Mouse (Mus musculus): ENCODE data around the gene Tcaf2. TPM values are rescaled to one million over a fixed set of nuclear protein-coding genes. Genes with fewer than 3 reads are reported as not detected.

Tcaf2 gene
- polyA plus RNA-seq (2015; fragmentation: Nextera tagmentation; extraction: Ambion mirVana), result 6.3 and 6.4 TPM in 2 replicates

GRCm38 (mm10) chr6:42644912-42645549 lies at the start of gene Tcaf2:
Gene Tcaf2, minus strand, starts transcription at chr6:42645254.
- under 1% methylated on average over 23 of the region's 23 CpGs for WGBS
- Histone ChIP-seq H3K4me2 (replicated peaks) (peak within 1 kb of the TSS; percentile 65), H3K27ac (replicated peaks) (peak within 1 kb of the TSS; percentile 22; the same call in 1 of the 2 replicates), H3K9ac (no peak within 1 kb of the TSS), H3K4me1 (no peaks in the 10 kb centered on the region), H3K36me3 (no peaks in the 10 kb centered on the region), H3K4me3 (replicated peaks) (peak within 1 kb of the TSS; percentile 46), H3K27me3 (no peaks in the 10 kb centered on the region), H3K9me3 (replicated peaks) (no peaks in the 10 kb centered on the region)
- peak; percentile 97 for ATAC-seq (ENCODE audit: insufficient number of reproducible peaks, low FRiP score, low TSS enrichment, low read depth)

DNA sequence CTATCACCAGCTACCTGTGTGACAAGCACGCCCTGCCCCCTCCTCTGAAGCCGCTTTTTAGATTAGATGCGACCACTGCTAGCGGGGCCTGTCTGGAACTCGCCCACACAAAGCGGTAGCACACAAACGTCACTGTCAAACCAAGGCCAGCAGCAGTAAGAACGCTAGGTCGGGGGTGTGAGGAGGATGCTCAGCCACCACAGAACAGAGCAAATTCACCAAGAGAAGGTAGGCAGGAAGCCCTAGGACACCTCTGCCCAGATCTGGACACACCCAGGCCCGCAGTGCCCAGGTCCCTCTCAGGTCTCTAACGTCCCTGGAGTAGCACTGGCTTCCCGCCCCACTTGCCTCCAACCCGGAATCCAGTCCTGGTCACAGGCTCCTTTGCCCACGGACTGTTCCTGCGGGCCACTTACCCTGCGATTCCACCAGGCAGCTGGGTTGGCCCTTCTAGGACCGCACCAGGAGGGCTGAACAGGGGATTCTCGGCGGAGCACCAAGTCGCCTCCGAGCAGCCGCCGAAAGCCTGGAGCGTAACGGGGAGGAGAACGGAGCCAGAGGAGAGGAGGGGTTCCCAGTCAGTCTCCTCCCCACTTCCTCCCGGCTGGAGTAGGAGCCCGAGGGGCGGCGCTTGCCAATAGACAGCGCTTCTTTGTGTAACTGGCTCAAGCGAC lies 47.6 kb upstream of the Tcaf2 start:
- Histone ChIP-seq H3K27me3 (no peaks in the 10 kb centered on the region), H3K4me3 (replicated peaks) (peak overlapping the region; percentile 75), H3K27ac (replicated peaks) (peak overlapping the region; percentile 92), H3K4me1 (peaks cover 5% of the 10 kb centered on the region; the same call in 1 of the 2 replicates), H3K36me3 (peaks cover 6% of the 10 kb centered on the region; the same call in 1 of the 2 replicates), H3K9me3 (replicated peaks) (no peaks in the 10 kb centered on the region), H3K9ac (peak overlapping the region; percentile 64), H3K4me2 (replicated peaks) (peak overlapping the region; percentile 66)
- peak; percentile 92 for ATAC-seq (ENCODE audit: insufficient number of reproducible peaks, low FRiP score, low TSS enrichment, low read depth)
- under 1% methylated on average over 32 of the region's 32 CpGs for WGBS

- WGBS, result under 1% methylated on average over 10 of the region's 10 CpGs
Observed at GRCm38 (mm10) chr6:42692154-42692516, 47.1 kb upstream of the Tcaf2 start.

DNA sequence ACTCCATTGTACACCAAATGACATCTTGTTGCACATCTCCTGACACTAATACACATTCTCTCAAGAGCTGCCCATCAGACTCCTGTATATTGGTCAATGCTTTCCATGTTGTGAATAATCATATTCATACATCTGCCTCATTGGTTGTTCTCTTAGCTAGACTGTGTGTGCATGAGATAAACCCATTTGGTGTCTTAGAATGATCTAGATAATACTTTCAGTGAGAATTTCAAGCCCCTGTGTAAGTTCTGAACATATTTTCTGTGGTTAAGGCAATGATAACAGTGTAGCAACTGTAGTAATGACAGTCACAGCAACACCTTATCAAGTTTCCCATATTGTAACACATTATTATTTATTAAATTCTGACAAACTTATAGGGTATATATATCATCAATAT lies 44.7 kb upstream of the Tcaf2 start:
- H3K9ac ChIP-seq, result no peak overlapping the region
- no peak overlapping the region for H3K4me3 ChIP-seq (replicated peaks)
- no peak overlapping the region for H3K4me2 ChIP-seq (replicated peaks)
- no peak overlapping the region for H3K27ac ChIP-seq (replicated peaks)
- no peaks in the 10 kb centered on the region for H3K27me3 ChIP-seq
- peaks cover 17% of the 10 kb centered on the region for H3K36me3 ChIP-seq
- H3K9me3 ChIP-seq (replicated peaks), result no peaks in the 10 kb centered on the region
- H3K4me1 ChIP-seq, result peaks cover 5% of the 10 kb centered on the region; the same call in 1 of the 2 replicates
- no peak for ATAC-seq (ENCODE audit: insufficient number of reproducible peaks, low FRiP score, low TSS enrichment, low read depth)

More at GRCm38 (mm10) chr6:42692154-42692516, 47.1 kb upstream of the Tcaf2 start:
- peak overlapping the region; percentile 66 for H3K4me2 ChIP-seq (replicated peaks)
- H3K4me1 ChIP-seq, result peaks cover 5% of the 10 kb centered on the region; the same call in 1 of the 2 replicates
- H3K4me3 ChIP-seq (replicated peaks), result peak overlapping the region; percentile 75
- H3K27ac ChIP-seq (replicated peaks), result peak overlapping the region; percentile 92
- peak overlapping the region; percentile 64 for H3K9ac ChIP-seq
- no peaks in the 10 kb centered on the region for H3K27me3 ChIP-seq
- H3K9me3 ChIP-seq (replicated peaks), result no peaks in the 10 kb centered on the region
- ATAC-seq (ENCODE audit: insufficient number of reproducible peaks, low FRiP score, low TSS enrichment, low read depth), result peak; percentile 85
- 0 out of 2 replicates have a peak, but pooled peaks cover 4% of the 10 kb centered on the region for H3K36me3 ChIP-seq

DNA sequence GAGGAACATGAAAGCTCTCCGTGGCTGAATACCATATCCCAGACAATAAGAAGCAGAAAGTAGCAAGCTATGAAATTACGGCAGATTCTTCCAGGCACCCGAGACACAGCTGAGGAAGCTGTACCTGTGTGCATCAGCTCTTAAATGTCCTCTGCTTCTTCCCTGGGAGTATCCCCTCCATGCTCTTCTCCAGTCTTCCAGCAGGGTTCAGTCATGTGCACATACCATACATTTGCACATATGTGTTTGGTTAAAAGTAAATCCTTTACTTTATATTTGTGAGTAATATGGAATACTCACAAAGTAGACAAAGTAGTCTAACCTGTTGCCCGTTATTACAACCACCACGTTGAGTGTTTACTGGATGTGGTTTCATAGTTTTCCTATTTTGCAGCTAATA lies 42.9 kb upstream of the Tcaf2 start:
- peaks cover 24% of the 10 kb centered on the region for H3K36me3 ChIP-seq

GRCm38 (mm10) chr6:42680077-42680476 lies 35.0 kb upstream of the Tcaf2 start:
- no peak overlapping the region for H3K4me3 ChIP-seq (replicated peaks)
- H3K4me2 ChIP-seq (replicated peaks), result no peak overlapping the region
- no peaks in the 10 kb centered on the region for H3K9me3 ChIP-seq (replicated peaks)
- no peak overlapping the region for H3K9ac ChIP-seq
- peaks cover 57% of the 10 kb centered on the region for H3K36me3 ChIP-seq
- H3K4me1 ChIP-seq, result no peaks in the 10 kb centered on the region
- H3K27ac ChIP-seq (replicated peaks), result no peak overlapping the region
- H3K27me3 ChIP-seq, result no peaks in the 10 kb centered on the region
- 70% methylated on average over 7 of the region's 7 CpGs for WGBS
- no peak for ATAC-seq (ENCODE audit: insufficient number of reproducible peaks, low FRiP score, low TSS enrichment, low read depth)

More for the DNA sequence above, 42.9 kb upstream of the Tcaf2 start:
- Histone ChIP-seq H3K9me3 (replicated peaks) (no peaks in the 10 kb centered on the region), H3K4me3 (replicated peaks) (no peak overlapping the region), H3K4me1 (peaks cover 5% of the 10 kb centered on the region; the same call in 1 of the 2 replicates), H3K4me2 (replicated peaks) (no peak overlapping the region), H3K9ac (no peak overlapping the region), H3K27me3 (no peaks in the 10 kb centered on the region), H3K27ac (replicated peaks) (no peak overlapping the region)
- 77% methylated on average over 5 of the region's 5 CpGs for WGBS
- ATAC-seq (ENCODE audit: insufficient number of reproducible peaks, low FRiP score, low TSS enrichment, low read depth), result no peak

DNA sequence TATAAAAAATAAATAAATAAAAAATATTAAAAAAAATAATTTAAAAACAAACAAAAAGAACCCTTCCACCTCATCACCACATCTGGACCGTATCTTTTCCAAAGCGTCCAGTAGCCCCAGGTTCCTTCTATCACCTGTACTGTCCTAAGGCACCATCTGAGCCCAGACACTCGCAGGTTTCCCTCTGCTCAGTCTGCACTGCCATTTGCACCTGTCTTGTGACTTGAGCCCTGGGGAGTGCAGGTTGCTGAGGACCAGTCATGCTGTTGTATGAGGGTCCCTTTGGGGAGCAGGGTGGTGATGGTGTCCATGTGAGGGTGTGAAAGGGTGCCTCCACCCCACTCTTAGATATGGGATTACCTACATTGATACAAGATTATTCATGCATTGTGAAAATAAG lies 31.0 kb upstream of the Tcaf2 start:
- H3K4me2 ChIP-seq (replicated peaks), result no peak overlapping the region
- H3K27me3 ChIP-seq, result no peaks in the 10 kb centered on the region
- no peaks in the 10 kb centered on the region for H3K4me1 ChIP-seq
- ATAC-seq (ENCODE audit: insufficient number of reproducible peaks, low FRiP score, low TSS enrichment, low read depth), result no peak
- H3K9ac ChIP-seq, result no peak overlapping the region
- H3K4me3 ChIP-seq (replicated peaks), result no peak overlapping the region
- peaks cover 71% of the 10 kb centered on the region for H3K36me3 ChIP-seq
- 95% methylated on average over 3 of the region's 3 CpGs for WGBS
- no peaks in the 10 kb centered on the region for H3K9me3 ChIP-seq (replicated peaks)
- H3K27ac ChIP-seq (replicated peaks), result no peak overlapping the region

- H3K4me1 ChIP-seq, result no peaks in the 10 kb centered on the region
- H3K4me3 ChIP-seq (replicated peaks), result no peak overlapping the region
- ATAC-seq (ENCODE audit: insufficient number of reproducible peaks, low FRiP score, low TSS enrichment, low read depth), result no peak
- peaks cover 48% of the 10 kb centered on the region for H3K36me3 ChIP-seq
- WGBS, result 89% methylated on average over 1 of the region's 1 CpGs
- no peak overlapping the region for H3K9ac ChIP-seq
- H3K4me2 ChIP-seq (replicated peaks), result no peak overlapping the region
- H3K27me3 ChIP-seq, result no peaks in the 10 kb centered on the region
- no peak overlapping the region for H3K27ac ChIP-seq (replicated peaks)
- H3K9me3 ChIP-seq (replicated peaks), result no peaks in the 10 kb centered on the region
Observed at GRCm38 (mm10) chr6:42671767-42672166, 26.7 kb upstream of the Tcaf2 start.

GRCm38 (mm10) chr6:42667722-42668121 lies 22.7 kb upstream of the Tcaf2 start:
- Histone ChIP-seq H3K4me1 (no peaks in the 10 kb centered on the region), H3K4me2 (replicated peaks) (no peak overlapping the region), H3K27me3 (no peaks in the 10 kb centered on the region), H3K36me3 (peaks cover 9% of the 10 kb centered on the region), H3K27ac (replicated peaks) (no peak overlapping the region), H3K9me3 (replicated peaks) (no peaks in the 10 kb centered on the region), H3K4me3 (replicated peaks) (no peak overlapping the region), H3K9ac (no peak overlapping the region)
- 84% methylated on average over 2 of the region's 2 CpGs for WGBS
- ATAC-seq (ENCODE audit: insufficient number of reproducible peaks, low FRiP score, low TSS enrichment, low read depth), result no peak

- H3K27ac ChIP-seq (replicated peaks), result no peak overlapping the region
- no peak overlapping the region for H3K9ac ChIP-seq
- H3K9me3 ChIP-seq (replicated peaks), result no peaks in the 10 kb centered on the region
- no peak overlapping the region for H3K4me3 ChIP-seq (replicated peaks)
- no peak for ATAC-seq (ENCODE audit: insufficient number of reproducible peaks, low FRiP score, low TSS enrichment, low read depth)
- 28% methylated on average over 2 of the region's 2 CpGs for WGBS
- H3K36me3 ChIP-seq, result no peaks in the 10 kb centered on the region
- H3K27me3 ChIP-seq, result no peaks in the 10 kb centered on the region
- H3K4me2 ChIP-seq (replicated peaks), result no peak overlapping the region
- no peaks in the 10 kb centered on the region for H3K4me1 ChIP-seq
Observed at GRCm38 (mm10) chr6:42661739-42662138, 16.7 kb upstream of the Tcaf2 start.

DNA sequence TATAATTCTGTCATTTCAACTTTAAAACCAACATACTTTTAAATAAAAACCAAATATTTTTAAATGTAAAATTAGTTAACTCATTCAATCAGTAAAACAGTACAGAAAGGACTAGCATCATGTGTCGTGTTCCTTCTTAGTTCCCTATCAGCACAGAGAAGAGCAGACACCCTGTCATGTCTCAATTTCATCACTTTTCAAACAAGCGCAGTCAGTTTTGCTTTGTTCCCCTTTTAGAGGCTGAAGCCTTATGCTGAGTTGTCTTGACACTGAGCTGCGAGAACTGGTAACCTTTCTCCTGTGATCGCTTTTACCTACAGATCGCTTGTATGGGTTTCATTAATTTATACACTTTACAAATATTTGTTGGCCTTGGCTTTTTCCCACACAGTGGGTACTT lies 10.7 kb downstream of the Tcaf2 start:
- H3K4me3 ChIP-seq (replicated peaks), result no peak overlapping the region
- WGBS, result 81% methylated on average over 5 of the region's 5 CpGs
- no peak for ATAC-seq (ENCODE audit: insufficient number of reproducible peaks, low FRiP score, low TSS enrichment, low read depth)
- H3K4me2 ChIP-seq (replicated peaks), result no peak overlapping the region
- no peaks in the 10 kb centered on the region for H3K4me1 ChIP-seq
- H3K36me3 ChIP-seq, result no peaks in the 10 kb centered on the region
- H3K9me3 ChIP-seq (replicated peaks), result no peaks in the 10 kb centered on the region
- H3K9ac ChIP-seq, result no peak overlapping the region
- no peak overlapping the region for H3K27ac ChIP-seq (replicated peaks)
- no peaks in the 10 kb centered on the region for H3K27me3 ChIP-seq

All from embryonic facial prominence, embryonic 15.5 days (tissue).